Mouse (Mus musculus) MN1 (cell line): ENCODE results near the gene Mtg2.

Experiments
- DNase-seq: peaks from one replicate; pipeline ENCODE4 v3.0.0-alpha.2; 2016; ENCODE audit warnings: low spot score

Mtg2 gene

GRCm38 (mm10) chr2:180053001-180053400, 17.4 kb upstream of the Mtg2 start:
- no peak for DNase-seq

- no peak for DNase-seq
Measured at GRCm38 (mm10) chr2:180063338-180064131, 6.9 kb upstream of the Mtg2 start.

- DNase-seq = no peak
Measured at GRCm38 (mm10) chr2:180069770-180070480, 463 bp upstream of the Mtg2 start.

- DNase-seq = no peak
Measured at GRCm38 (mm10) chr2:180071671-180072070, 1.3 kb downstream of the Mtg2 start.

GRCm38 (mm10) chr2:180072886-180073285, 2.5 kb downstream of the Mtg2 start:
- no peak for DNase-seq

- no peak for DNase-seq
Measured at GRCm38 (mm10) chr2:180077622-180078021, 7.2 kb downstream of the Mtg2 start.

- DNase-seq = no peak
Measured at GRCm38 (mm10) chr2:180080680-180081079, 10.3 kb downstream of the Mtg2 start.

GRCm38 (mm10) chr2:180083063-180083462, 12.7 kb downstream of the Mtg2 start:
- no peak for DNase-seq

- DNase-seq = no peak
Measured at GRCm38 (mm10) chr2:180084565-180084964, 14.2 kb downstream of the Mtg2 start.

- DNase-seq = peak; percentile 45
Measured at GRCm38 (mm10) chr2:180085926-180086636, 15.7 kb downstream of the Mtg2 start.

GRCm38 (mm10) chr2:180086637-180087027, 16.2 kb downstream of the Mtg2 start:
- no peak for DNase-seq

GRCm38 (mm10) chr2:180087472-180087871, 17.1 kb downstream of the Mtg2 start:
- no peak for DNase-seq

- DNase-seq = no peak
Measured at GRCm38 (mm10) chr2:180090285-180090684, 19.9 kb downstream of the Mtg2 start.

- no peak for DNase-seq
Measured at GRCm38 (mm10) chr2:180095711-180096110, 25.3 kb downstream of the Mtg2 start.

GRCm38 (mm10) chr2:180097585-180097984, 27.2 kb downstream of the Mtg2 start:
- no peak for DNase-seq

- DNase-seq = no peak
Measured at GRCm38 (mm10) chr2:180098167-180098566, 27.8 kb downstream of the Mtg2 start.

GRCm38 (mm10) chr2:180099529-180099928, 29.1 kb downstream of the Mtg2 start:
- no peak for DNase-seq

- DNase-seq = no peak
Measured at GRCm38 (mm10) chr2:180103151-180103977, 33.0 kb downstream of the Mtg2 start.

GRCm38 (mm10) chr2:180103978-180104658, 33.7 kb downstream of the Mtg2 start, which contains the start of gene Hrh3:
Hrh3 (minus strand) TSS chr2:180104488.
- peak; percentile 70 for DNase-seq

GRCm38 (mm10) chr2:180104659-180105377, 34.4 kb downstream of the Mtg2 start:
- no peak for DNase-seq
